Mouse (Mus musculus) gastrocnemius, adult 8-10 months (tissue): Measurements from ENCODE around the gene Kat5. TPM values are rescaled to one million over a fixed set of nuclear protein-coding genes. Genes with fewer than 3 reads are reported as not detected.
A peak's percentile ranks its signal among the peaks of the same experiment; 100 is the strongest.

Experiments used
- DNase-seq, 2 experiments: peaks; one replicate each; pipeline ENCODE4 v3.0.0; 2022; ENCODE audit warnings: low spot score in 2 of 2
- total RNA-seq, 4 experiments: library from RNA; stranded (reverse); gene quantifications; 2 replicates each; pipeline ENCODE4 v1.2.4; 2022

Kat5 gene
- total RNA-seq, 4 experiments from 2014 or later: 17.2 to 23.9 (median 21.6) TPM

DNA sequence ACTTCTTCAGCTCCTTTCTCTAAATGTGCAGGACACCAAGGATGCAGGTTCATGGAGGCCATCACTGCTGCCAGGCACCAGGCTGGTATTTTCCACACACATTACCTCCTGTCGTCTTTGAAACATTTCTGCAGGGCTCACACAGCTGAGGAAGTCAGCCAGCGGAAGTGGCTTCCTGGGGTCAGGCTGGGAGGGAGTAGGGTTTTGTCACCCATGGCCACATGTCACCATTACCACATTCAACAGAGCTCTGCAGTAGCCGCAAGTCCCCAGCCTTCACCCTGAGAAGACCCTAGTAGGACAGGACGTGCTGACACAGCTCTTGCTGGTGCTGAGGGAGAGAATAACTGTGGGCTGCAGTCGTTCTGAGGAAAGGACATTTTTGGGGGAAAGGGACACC lies 38.2 kb downstream of the Kat5 start:
- no peak for DNase-seq

- DNase-seq: no peak
Measured at GRCm38 (mm10) chr19:5570353-5571246, 39.4 kb downstream of the Kat5 start.

GRCm38 (mm10) chr19:5569521-5569920 lies 40.5 kb downstream of the Kat5 start:
- DNase-seq: no peak

DNA sequence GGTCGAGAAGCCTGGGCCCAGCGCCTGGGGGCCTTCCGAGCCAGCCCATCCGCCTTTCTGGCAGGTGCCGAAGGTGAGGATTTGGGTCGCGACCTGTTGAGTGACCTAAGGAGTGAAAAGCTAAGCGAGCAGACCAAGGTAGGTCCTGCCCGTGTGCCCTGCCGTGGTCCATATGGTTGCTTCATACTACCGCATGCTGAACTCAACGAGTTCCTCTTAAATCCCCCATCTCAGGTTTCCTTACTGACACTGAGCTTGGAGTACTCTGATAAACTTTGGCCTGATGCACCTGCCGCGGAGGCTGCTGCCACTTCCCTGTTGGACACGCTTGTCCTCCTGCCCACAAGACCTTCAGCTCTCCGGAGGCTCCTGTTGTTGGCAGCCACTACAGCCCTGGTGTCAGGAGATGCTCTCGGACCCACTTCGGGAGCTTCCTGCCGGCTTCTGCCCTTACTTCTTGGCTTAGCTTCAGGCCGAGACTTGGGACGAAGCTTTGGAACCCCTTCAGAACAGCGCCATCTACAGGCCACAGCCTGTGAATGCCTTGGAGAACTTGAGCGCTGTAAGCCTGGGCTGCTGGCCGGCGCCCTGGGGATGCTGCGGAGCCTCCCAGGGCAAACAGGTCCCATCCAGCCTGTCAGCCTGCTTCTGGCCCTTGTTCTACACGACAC lies 41.4 kb downstream of the Kat5 start:
- peak; percentile 66 to 72 for DNase-seq

DNA sequence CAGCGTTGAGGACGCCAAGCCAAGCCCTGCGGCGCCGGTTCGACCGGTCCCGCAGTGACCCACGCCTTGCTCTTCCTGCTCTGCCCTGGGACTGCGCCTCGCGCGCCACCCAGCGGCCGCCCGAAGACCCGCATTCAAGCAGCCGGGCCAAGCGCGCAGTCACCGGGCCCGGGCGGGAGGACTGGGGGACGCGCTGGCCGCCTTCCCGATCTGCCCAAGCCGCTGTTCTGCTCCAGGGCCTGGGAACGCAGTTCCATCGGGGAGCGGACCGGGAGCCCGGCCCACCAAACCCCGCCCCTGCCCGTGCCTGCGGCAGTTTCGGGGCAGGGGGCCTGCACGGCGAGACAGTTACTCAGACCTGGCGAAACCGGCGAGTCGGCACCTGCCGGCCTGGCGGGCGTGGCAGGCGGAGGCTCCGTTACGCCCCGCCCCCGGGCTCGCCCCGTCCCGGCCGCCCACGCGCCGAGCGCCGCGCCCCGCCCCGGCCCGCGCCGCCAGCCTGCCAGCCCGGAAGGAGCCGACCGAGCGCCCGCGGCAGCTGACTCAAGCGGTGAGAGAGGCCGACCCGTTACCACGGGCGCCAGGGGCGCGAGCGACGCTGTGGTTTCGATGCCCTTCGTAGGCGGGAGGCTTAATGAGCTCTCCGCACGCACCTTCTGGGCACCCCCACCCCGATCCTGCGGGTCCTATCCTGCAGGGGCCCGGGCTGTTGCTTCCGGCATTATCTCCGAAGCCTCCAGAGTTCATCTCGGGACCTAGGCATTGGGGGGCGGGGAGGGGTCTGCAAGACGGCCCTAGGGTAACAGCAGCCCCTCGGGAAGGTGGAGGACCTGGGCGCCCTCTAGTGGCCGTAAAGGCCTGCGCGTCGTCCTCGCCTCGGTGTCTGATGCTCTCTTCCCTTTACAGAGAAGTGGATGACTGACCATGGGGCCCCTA lies 42.2 kb downstream of the Kat5 start, which contains the start of gene Ap5b1:
Gene Ap5b1 (plus strand): TSS at position 492 of the 936 bp plus-strand sequence.
- DNase-seq: peak; percentile 81 to 90

DNA sequence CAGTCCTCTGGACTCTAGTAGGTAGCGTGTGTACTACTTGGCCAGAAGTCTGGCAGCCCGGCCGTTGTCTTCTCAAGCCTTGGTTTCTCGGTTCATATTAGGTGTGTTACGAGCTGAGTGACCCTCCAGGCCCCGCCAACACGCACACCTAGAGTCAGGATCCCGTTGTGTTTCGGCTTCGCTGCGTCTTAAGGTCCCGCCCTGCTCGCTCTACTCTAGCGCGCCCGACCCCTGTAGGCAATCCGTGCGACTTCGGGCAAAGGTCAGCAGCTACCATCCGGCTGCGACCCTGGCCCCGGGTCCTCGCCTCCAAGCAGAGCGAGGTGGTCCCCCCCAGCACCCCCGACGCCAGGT lies 42.9 kb downstream of the Kat5 start:
- no peak for DNase-seq

GRCm38 (mm10) chr19:5566316-5566715 lies 43.7 kb downstream of the Kat5 start:
- no peak for DNase-seq

- no peak for DNase-seq
Measured at GRCm38 (mm10) chr19:5562776-5563175, 47.3 kb downstream of the Kat5 start.

- no peak for DNase-seq
Measured at GRCm38 (mm10) chr19:5561886-5562285, 48.2 kb downstream of the Kat5 start.

GRCm38 (mm10) chr19:5561252-5561790 lies 48.7 kb downstream of the Kat5 start:
- DNase-seq: no peak

- no peak for DNase-seq
Measured at GRCm38 (mm10) chr19:5560457-5561041, 49.5 kb downstream of the Kat5 start, which contains the start of gene Ovol1. TSS of gene Ovol1 (minus strand) at chr19:5560646.

DNA sequence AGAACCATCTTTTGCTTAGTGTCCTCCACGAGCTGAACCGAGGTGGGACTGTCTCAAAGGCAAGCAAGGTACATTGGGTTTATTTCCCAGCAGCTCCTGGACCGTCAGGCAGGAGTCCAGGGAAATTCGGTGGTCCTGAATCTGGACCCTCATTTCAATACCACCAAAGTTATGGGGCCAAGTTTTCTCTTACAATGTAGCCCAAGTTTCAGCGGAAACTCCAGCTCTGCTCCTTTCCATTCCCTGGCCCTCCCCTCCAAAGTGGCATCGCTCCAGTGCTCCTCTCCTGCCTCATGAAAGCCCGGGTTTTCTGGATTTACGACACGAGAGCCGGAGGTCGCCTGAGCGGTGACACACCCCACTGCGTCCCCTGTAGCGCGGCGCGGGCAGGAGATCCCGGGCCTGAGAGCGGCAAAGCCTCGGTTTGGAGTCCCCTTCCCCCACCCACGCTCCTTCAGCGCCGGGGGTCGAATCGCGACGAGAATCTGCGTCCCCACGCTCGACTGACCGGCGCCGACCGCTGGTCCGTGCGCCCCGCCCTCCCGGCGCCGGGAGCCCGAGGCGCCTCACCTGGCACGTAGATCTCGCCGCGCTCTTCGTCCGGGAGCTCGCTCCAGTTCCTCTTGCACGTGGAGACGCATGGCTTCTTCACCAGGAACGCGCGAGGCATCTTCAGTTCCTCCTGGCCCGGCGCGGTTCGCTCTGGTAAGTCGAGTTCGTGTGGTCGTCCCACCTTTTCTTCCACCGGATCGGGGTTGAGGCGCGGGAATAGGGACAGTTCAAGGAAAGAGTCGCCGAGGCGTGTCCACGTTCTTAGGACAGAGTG lies 50.2 kb downstream of the Kat5 start:
- DNase-seq: no peak

DNA sequence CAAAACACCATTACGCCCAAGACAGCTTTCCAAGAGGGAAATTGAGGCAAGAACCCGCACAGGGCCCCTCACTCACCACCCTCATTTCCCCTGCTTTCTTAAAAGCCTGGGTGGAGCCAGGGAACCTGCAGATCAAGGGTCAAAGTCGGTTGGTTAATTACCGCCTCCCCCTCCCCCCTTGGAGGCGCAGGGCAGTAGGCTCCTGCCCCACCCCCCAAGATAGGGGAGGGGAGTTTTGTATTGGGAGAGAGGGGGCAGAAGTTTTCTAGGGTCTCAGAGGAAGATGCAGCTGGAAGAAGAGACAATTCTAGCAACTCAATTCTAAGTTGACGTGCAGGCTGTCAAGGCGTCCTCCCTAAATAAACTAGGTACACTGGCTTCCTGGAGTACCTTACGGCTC lies 50.8 kb downstream of the Kat5 start:
- no peak for DNase-seq

DNA sequence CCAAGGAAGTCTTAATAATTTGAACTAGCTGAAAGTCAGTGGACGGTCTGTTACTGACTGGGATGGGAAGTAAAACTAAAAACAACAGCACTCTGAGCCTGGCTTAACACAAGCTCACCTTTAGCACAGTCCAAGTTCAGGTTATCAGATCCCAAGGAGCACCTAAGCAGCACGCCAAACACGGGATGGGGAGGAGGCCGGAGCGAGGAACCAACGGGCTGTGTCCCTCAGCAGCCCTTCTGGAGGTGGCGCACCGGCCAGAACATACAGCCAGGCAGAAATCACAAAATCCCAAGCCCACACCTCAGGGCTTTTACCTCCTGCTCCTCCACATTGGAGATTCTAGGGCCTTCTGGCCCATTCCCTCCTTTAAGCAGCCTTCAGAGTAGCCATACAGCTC lies 51.3 kb downstream of the Kat5 start:
- no peak for DNase-seq

DNA sequence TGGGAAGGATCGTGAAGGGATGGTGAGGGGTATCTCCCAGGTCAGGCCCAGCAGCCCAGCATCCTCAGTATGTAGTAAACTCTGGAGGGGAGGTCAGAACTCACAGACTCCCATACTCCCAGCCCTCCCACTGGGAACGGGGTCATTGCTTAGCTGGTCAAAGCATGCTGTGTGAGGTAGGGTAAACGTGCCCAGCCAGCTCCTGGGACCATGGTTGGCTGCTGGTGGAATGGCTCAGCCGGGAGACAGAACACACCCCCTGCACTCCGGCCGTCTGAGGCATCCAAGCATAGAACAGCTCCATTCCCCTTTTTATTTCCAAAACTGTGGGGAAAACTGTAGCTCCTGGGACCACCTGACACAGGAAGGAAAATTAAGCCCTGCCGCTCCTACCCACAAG lies 51.9 kb downstream of the Kat5 start:
- no peak for DNase-seq

DNA sequence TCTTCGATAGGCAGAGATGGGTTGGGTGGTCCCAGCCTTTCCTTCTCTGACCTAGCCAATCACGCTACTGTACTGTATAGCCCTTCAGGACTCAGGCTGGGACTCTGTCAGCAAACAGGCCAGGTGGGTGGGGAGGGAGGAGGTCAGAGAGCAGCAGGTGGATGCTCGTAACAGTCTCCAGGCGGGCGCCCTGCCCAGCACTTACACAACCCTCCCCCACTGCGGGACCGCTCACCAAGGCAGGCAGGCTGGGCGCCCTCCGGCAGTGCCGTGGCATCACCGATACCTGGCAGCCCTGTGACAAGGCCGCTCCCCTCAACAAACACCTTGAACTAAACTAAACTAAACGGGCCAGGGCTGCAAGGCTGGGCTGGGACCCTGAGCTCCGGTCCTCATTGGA lies 55.8 kb downstream of the Kat5 start:
- no peak for DNase-seq

- no peak for DNase-seq
Measured at GRCm38 (mm10) chr19:5553802-5554201, 56.2 kb downstream of the Kat5 start.
